Mouse (Mus musculus) heart, embryonic 13.5 days (tissue): ENCODE measurements at regions not wholly inside any gene's neighbourhood (a gene's known extent, or its start where the extent isn't known, plus 50 kb on each side); places are given as distances from the start of the nearest gene placed in this dataset.
A peak's percentile ranks its signal among the peaks of the same experiment; 100 is the strongest.

Experiments used
- ATAC-seq: fragments of 200-750 bp; cut with Nextera tagmentation; 2 replicates; pipeline ENCODE4 v1.8.0; 2017; ENCODE audit warnings: moderate TSS enrichment; ENCODE audit not compliant: insufficient number of reproducible peaks, low FRiP score, low TSS enrichment; ENCODE audit errors: extremely low read depth
- H3K27ac ChIP-seq: fragments of 300-500 bp; sonication (generic); replicated peaks from 2 replicates; pipeline ENCODE4 v1.5.1; 2015; ENCODE audit warnings: moderate library complexity, mild to moderate bottlenecking, inconsistent platforms
- H3K27me3 ChIP-seq: fragments of 300-500 bp; sonication (generic); replicated peaks from 2 replicates; pipeline ENCODE4 v1.6.1; 2015; ENCODE audit warnings: mild to moderate bottlenecking, inconsistent platforms
- H3K36me3 ChIP-seq: fragments of 300-500 bp; sonication (generic); 2 replicates; pipeline ENCODE4 v1.6.1; 2015; ENCODE audit warnings: mild to moderate bottlenecking, inconsistent platforms
- H3K4me1 ChIP-seq: fragments of 300-500 bp; sonication (generic); 2 replicates; pipeline ENCODE4 v1.6.1; 2015; ENCODE audit warnings: inconsistent platforms
- H3K4me2 ChIP-seq: fragments of 300-500 bp; sonication (generic); 2 replicates; pipeline ENCODE4 v1.6.1; 2015; ENCODE audit warnings: inconsistent platforms, mild to moderate bottlenecking, moderate library complexity
- H3K4me3 ChIP-seq: fragments of 300-500 bp; sonication (generic); 2 replicates; pipeline ENCODE4 v1.5.1; 2015; ENCODE audit warnings: moderate library complexity, mild to moderate bottlenecking, inconsistent platforms
- H3K9ac ChIP-seq: fragments of 300-500 bp; sonication (generic); 2 replicates; pipeline ENCODE4 v1.6.1; 2015; ENCODE audit warnings: inconsistent platforms, mild to moderate bottlenecking, moderate library complexity
- H3K9me3 ChIP-seq: fragments of 300-500 bp; sonication (generic); 2 replicates; pipeline ENCODE4 v1.6.1; 2016; ENCODE audit warnings: inconsistent platforms
- WGBS: fragments of 180-500 bp; shearing (Covaris S2); methylation state at CpG from one replicate; pipeline ENCODE4 v1.1.7; 2015; ENCODE audit warnings: mixed read lengths; 5-methylcytosine and 5-hydroxymethylcytosine counted together

DNA sequence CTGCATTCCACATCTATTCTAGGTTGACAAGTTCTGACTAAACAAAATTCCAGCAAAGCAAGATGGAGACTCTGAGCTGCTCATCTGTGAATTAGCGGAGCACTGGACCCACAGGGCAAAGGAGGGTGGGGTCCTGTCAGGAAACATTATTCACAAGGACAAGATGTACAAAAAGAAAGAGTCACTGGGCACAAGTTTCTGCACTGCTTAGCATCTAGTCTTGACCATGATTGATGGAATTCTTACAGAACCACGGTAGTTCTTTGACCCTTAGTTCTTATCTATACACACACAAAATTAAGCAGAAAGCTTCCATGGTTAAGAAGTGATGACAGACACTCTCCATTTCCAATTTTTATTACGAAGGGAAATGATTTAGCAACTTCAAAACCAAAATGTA, 267.6 kb downstream of the Mreg start:
- Histone ChIP-seq H3K4me2 (no peak overlapping the region), H3K9ac (no peak overlapping the region), H3K27ac (no peak overlapping the region), H3K4me3 (no peak overlapping the region), H3K36me3 (no peaks in the 10 kb centered on the region), H3K27me3 (no peaks in the 10 kb centered on the region), H3K4me1 (peaks cover 9% of the 10 kb centered on the region), H3K9me3 (no peaks in the 10 kb centered on the region)
- ATAC-seq: no peak
- WGBS: 51% methylated on average over 3 of the region's 3 CpGs

DNA sequence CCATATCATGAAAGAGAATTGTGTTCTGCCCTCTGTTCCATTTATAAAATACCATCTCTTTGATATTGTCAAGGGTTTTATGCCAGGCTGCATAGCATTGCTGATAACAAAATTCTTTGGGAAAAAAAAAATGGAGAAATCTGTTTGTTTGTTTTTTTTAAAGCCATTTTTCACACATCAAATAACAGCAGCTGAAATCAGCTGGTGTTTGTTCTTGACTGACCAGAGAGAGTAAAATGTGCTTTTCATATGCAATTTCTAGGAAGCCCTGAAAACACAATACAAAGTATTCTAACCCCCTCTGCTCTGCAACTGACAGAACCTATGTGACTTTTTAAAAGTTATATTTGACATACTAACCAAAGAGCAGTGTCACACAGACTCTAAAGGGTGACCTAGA, 270.0 kb downstream of the Mreg start:
- H3K4me3 ChIP-seq: no peak overlapping the region
- ATAC-seq: no peak
- H3K4me1 ChIP-seq: peaks cover 26% of the 10 kb centered on the region
- no peaks in the 10 kb centered on the region for H3K36me3 ChIP-seq
- H3K27me3 ChIP-seq: no peaks in the 10 kb centered on the region
- H3K9me3 ChIP-seq: no peaks in the 10 kb centered on the region
- H3K27ac ChIP-seq: no peak overlapping the region
- H3K9ac ChIP-seq: no peak overlapping the region
- no peak overlapping the region for H3K4me2 ChIP-seq

DNA sequence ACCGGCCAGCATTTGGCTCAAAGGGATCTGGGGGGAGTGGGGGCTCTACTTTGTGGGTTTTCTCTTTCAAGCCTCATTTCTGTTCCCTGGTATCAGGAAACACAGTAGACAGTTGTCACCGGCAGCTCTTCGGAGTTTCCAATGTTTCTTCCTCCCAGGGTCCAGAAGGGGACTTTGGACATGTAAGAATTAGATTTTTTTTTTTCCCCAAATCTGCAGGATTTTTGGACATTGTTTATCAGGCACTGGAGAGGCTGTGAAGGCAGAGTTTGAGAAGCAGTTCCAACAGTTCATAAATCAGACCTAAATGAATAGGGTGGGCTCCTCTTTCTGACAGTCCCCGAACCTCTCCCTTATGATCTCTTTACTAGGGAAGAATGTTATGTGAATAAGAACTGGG, 270.4 kb downstream of the Mreg start:
- no peak overlapping the region for H3K4me3 ChIP-seq
- WGBS: 68% methylated on average over 4 of the region's 4 CpGs
- H3K4me1 ChIP-seq: peaks cover 31% of the 10 kb centered on the region
- H3K4me2 ChIP-seq: no peak overlapping the region
- ATAC-seq: no peak
- H3K9me3 ChIP-seq: no peaks in the 10 kb centered on the region
- 0 out of 2 replicates have a peak overlapping the region, but pooled peaks have one; percentile 17 for H3K27ac ChIP-seq
- H3K9ac ChIP-seq: no peak overlapping the region
- no peaks in the 10 kb centered on the region for H3K27me3 ChIP-seq
- no peaks in the 10 kb centered on the region for H3K36me3 ChIP-seq

GRCm38 (mm10) chr1:71940900-71941299, 271.2 kb downstream of the Mreg start:
- no peaks in the 10 kb centered on the region for H3K36me3 ChIP-seq
- no peak for ATAC-seq
- H3K9me3 ChIP-seq: no peaks in the 10 kb centered on the region
- WGBS: 58% methylated on average over 4 of the region's 4 CpGs
- no peaks in the 10 kb centered on the region for H3K27me3 ChIP-seq
- H3K4me1 ChIP-seq: peaks cover 37% of the 10 kb centered on the region
- H3K27ac ChIP-seq: no peak overlapping the region
- H3K4me2 ChIP-seq: no peak overlapping the region
- no peak overlapping the region for H3K4me3 ChIP-seq
- H3K9ac ChIP-seq: no peak overlapping the region

GRCm38 (mm10) chr1:71938323-71939007, 273.6 kb downstream of the Mreg start:
- H3K4me3 ChIP-seq: no peak overlapping the region
- H3K27ac ChIP-seq: no peak overlapping the region
- 47% methylated on average over 12 of the region's 12 CpGs for WGBS
- no peaks in the 10 kb centered on the region for H3K36me3 ChIP-seq
- peaks cover 37% of the 10 kb centered on the region for H3K4me1 ChIP-seq
- ATAC-seq: no peak
- no peak overlapping the region; the same call in 1 of the 2 replicates for H3K9ac ChIP-seq
- H3K4me2 ChIP-seq: peak overlapping the region; percentile 28
- H3K9me3 ChIP-seq: no peaks in the 10 kb centered on the region
- H3K27me3 ChIP-seq: no peaks in the 10 kb centered on the region

DNA sequence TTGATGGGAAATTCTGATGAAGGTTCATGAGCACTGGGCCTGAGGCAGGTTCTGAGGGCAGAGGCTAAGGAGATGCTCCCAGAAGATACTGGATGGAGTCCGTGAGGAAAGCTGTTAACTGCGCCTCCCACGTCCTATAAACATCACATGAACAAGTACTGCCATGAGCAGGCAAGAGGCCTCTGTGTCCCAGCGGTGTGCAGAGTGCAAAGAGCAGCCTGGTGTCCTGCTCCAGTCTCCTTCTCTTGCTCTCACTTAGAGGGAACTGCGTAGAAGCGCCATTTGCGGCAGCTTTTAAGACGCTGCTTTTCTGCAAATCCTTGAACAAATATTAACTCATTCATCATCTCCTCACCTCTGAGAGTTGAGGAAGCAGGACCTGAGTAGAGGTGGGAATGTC, 274.2 kb downstream of the Mreg start:
- ATAC-seq: no peak
- peak overlapping the region; percentile 28 for H3K4me2 ChIP-seq
- no peak overlapping the region for H3K9ac ChIP-seq
- no peak overlapping the region for H3K4me3 ChIP-seq
- H3K36me3 ChIP-seq: no peaks in the 10 kb centered on the region
- H3K9me3 ChIP-seq: no peaks in the 10 kb centered on the region
- no peak overlapping the region for H3K27ac ChIP-seq
- WGBS: 41% methylated on average over 8 of the region's 8 CpGs
- no peaks in the 10 kb centered on the region for H3K27me3 ChIP-seq
- peaks cover 37% of the 10 kb centered on the region for H3K4me1 ChIP-seq

GRCm38 (mm10) chr1:71937168-71937567, 274.9 kb downstream of the Mreg start:
- H3K36me3 ChIP-seq: no peaks in the 10 kb centered on the region
- H3K4me2 ChIP-seq: no peak overlapping the region
- no peak for ATAC-seq
- H3K9ac ChIP-seq: no peak overlapping the region
- 59% methylated on average over 3 of the region's 3 CpGs for WGBS
- peaks cover 40% of the 10 kb centered on the region for H3K4me1 ChIP-seq
- H3K9me3 ChIP-seq: no peaks in the 10 kb centered on the region
- no peak overlapping the region for H3K4me3 ChIP-seq
- H3K27me3 ChIP-seq: no peaks in the 10 kb centered on the region
- H3K27ac ChIP-seq: no peak overlapping the region

GRCm38 (mm10) chr1:71936501-71937129, 275.5 kb downstream of the Mreg start:
- no peak overlapping the region for H3K4me2 ChIP-seq
- H3K9me3 ChIP-seq: no peaks in the 10 kb centered on the region
- ATAC-seq: no peak
- no peaks in the 10 kb centered on the region for H3K36me3 ChIP-seq
- 19% methylated on average over 5 of the region's 5 CpGs for WGBS
- no peak overlapping the region for H3K4me3 ChIP-seq
- peak overlapping the region; percentile 8; the same call in 1 of the 2 replicates for H3K27ac ChIP-seq
- no peaks in the 10 kb centered on the region for H3K27me3 ChIP-seq
- peaks cover 41% of the 10 kb centered on the region for H3K4me1 ChIP-seq
- H3K9ac ChIP-seq: no peak overlapping the region

GRCm38 (mm10) chr1:71925501-71925900, 272.5 kb upstream of the Fn1 start:
- 86% methylated on average over 2 of the region's 2 CpGs for WGBS
- ATAC-seq: no peak

GRCm38 (mm10) chr1:71924884-71925283, 271.9 kb upstream of the Fn1 start:
- no peaks in the 10 kb centered on the region for H3K27me3 ChIP-seq
- ATAC-seq: no peak
- H3K4me2 ChIP-seq: no peak overlapping the region
- 54% methylated on average over 1 of the region's 1 CpGs for WGBS
- no peak overlapping the region for H3K27ac ChIP-seq
- no peaks in the 10 kb centered on the region for H3K9me3 ChIP-seq
- H3K36me3 ChIP-seq: no peaks in the 10 kb centered on the region
- no peak overlapping the region for H3K4me3 ChIP-seq
- H3K9ac ChIP-seq: no peak overlapping the region
- H3K4me1 ChIP-seq: 0 out of 2 replicates have a peak, but pooled peaks cover 3% of the 10 kb centered on the region

More at GRCm38 (mm10) chr1:71925501-71925900, 272.5 kb upstream of the Fn1 start:
- Histone ChIP-seq H3K27me3 (no peaks in the 10 kb centered on the region), H3K36me3 (no peaks in the 10 kb centered on the region), H3K9ac (no peak overlapping the region), H3K27ac (no peak overlapping the region), H3K9me3 (no peaks in the 10 kb centered on the region), H3K4me1 (0 out of 2 replicates have a peak, but pooled peaks cover 3% of the 10 kb centered on the region), H3K4me2 (no peak overlapping the region), H3K4me3 (no peak overlapping the region)

- 45% methylated on average over 3 of the region's 3 CpGs for WGBS
- no peak overlapping the region for H3K4me3 ChIP-seq
Measured at GRCm38 (mm10) chr1:71923731-71924130, 270.7 kb upstream of the Fn1 start.

GRCm38 (mm10) chr1:71921456-71921855, 268.5 kb upstream of the Fn1 start:
- Histone ChIP-seq H3K4me3 (no peak overlapping the region), H3K4me2 (no peak overlapping the region), H3K36me3 (no peaks in the 10 kb centered on the region), H3K27ac (no peak overlapping the region), H3K4me1 (0 out of 2 replicates have a peak, but pooled peaks cover 3% of the 10 kb centered on the region), H3K9ac (no peak overlapping the region), H3K9me3 (no peaks in the 10 kb centered on the region), H3K27me3 (no peaks in the 10 kb centered on the region)
- no peak for ATAC-seq
- 70% methylated on average over 2 of the region's 2 CpGs for WGBS

More at GRCm38 (mm10) chr1:71923731-71924130, 270.7 kb upstream of the Fn1 start:
- no peak for ATAC-seq
- H3K27me3 ChIP-seq: no peaks in the 10 kb centered on the region
- H3K4me2 ChIP-seq: no peak overlapping the region
- H3K9me3 ChIP-seq: no peaks in the 10 kb centered on the region
- H3K36me3 ChIP-seq: no peaks in the 10 kb centered on the region
- no peak overlapping the region for H3K9ac ChIP-seq
- no peak overlapping the region for H3K27ac ChIP-seq
- 0 out of 2 replicates have a peak, but pooled peaks cover 3% of the 10 kb centered on the region for H3K4me1 ChIP-seq
